Mouse (Mus musculus): Measurements from ENCODE around the gene Nfam1. TPM values are rescaled to one million over a fixed set of nuclear protein-coding genes. Genes with fewer than 3 reads are reported as not detected.

Gene Nfam1
- polyA plus RNA-seq, 1 experiment from 2014 or later = 1.9 TPM

DNA sequence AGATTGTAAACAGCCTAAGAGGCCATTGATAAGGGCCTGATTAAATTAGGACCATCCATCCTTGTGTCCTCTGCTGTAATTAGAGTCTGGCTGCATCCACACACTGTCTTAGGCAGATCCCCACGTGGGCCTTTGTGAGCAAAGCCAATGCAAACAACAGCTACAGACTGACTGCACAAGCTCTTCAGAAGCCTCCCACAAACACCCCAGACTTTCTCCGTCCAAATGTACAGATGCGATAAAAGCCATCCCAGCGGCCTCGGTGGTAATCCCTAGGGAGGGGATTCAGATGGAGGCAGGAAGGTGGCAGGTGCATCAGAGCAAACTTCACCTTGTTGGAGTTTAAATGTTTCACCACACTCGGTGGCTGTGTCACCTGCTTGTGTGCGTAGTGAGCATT is 37.9 kb downstream of the Nfam1 start:
- Histone ChIP-seq H3K27me3 (ENCODE audit: control insufficient read depth, insufficient read depth, low read length) (no peaks in the 10 kb centered on the region), H3K4me3 (ENCODE audit: low read depth, low read length) (no peak overlapping the region), H3K9ac (ENCODE audit: low read length) (no peak overlapping the region), H3K36me3 (ENCODE audit: control insufficient read depth, insufficient read depth, low read length) (no peaks in the 10 kb centered on the region), H3K4me2 (ENCODE audit: low read depth, severe bottlenecking) (no peak overlapping the region), H3K9me3 (ENCODE audit: control insufficient read depth, low read length) (no peaks in the 10 kb centered on the region), H3K27ac (replicated peaks; ENCODE audit: low read depth, low read length) (no peak overlapping the region), H3K4me1 (ENCODE audit: control insufficient read depth, insufficient read depth, low read length) (peaks cover 9% of the 10 kb centered on the region; the same call in 1 of the 2 replicates)
- ATAC-seq (ENCODE audit: insufficient number of reproducible peaks, low FRiP score, low TSS enrichment, low read depth) (no peak), DNase-seq (ENCODE audit: low spot score) (no peak)
- WGBS = 62% methylated on average over 7 of the region's 7 CpGs

- WGBS = 60% methylated on average over 9 of the region's 9 CpGs
- no peak for ATAC-seq (ENCODE audit: insufficient number of reproducible peaks, low FRiP score, low TSS enrichment, low read depth)
- Histone ChIP-seq H3K4me1 (ENCODE audit: control insufficient read depth, insufficient read depth, low read length) (peaks cover 12% of the 10 kb centered on the region; the same call in 1 of the 2 replicates), H3K27me3 (ENCODE audit: control insufficient read depth, insufficient read depth, low read length) (no peaks in the 10 kb centered on the region), H3K36me3 (ENCODE audit: control insufficient read depth, insufficient read depth, low read length) (no peaks in the 10 kb centered on the region), H3K4me2 (ENCODE audit: low read depth, severe bottlenecking) (no peak overlapping the region), H3K4me3 (ENCODE audit: low read depth, low read length) (no peak overlapping the region), H3K9ac (ENCODE audit: low read length) (no peak overlapping the region), H3K27ac (replicated peaks; ENCODE audit: low read depth, low read length) (no peak overlapping the region), H3K9me3 (ENCODE audit: control insufficient read depth, low read length) (no peaks in the 10 kb centered on the region)
- no peak for DNase-seq (ENCODE audit: low spot score)
Observed at GRCm38 (mm10) chr15:82992911-82993310, 40.2 kb downstream of the Nfam1 start.

DNA sequence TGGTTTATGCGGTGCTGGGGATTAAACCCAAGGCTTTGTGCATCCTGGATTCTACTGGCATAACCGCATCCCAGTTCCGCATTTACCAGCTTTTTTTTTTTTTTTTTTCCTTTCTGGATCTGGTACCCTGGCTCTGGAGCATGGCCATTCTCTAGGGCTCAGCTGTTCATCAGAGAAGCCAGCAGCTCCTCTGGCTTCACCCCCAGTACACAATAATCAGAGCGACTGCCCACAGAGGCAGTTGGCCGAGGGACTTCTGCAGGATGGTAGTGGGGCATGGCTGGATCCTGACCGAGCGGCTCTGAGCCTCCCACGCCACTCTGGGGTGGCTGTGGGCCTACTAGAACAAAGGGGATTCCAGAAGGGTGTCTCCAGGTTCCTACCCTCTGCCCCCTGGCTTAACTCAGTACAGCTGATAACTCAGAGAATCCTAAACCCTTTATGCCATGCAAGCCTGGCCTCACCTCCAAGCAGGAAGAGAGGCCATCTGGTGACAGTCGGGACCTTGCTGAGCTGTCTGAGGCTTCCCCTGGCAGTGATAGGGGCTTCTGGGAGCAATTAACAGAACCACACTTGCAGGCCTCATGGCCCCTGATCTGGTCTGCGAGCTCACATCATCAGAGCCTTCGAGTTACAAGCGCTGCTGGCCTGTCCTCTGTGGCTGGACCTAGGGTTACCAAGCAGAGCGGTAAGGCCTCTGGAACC is 40.9 kb downstream of the Nfam1 start:
- no peak for DNase-seq (ENCODE audit: low spot score)

GRCm38 (mm10) chr15:82989190-82989704 is 43.9 kb downstream of the Nfam1 start:
- Histone ChIP-seq H3K9me3 (ENCODE audit: control insufficient read depth, low read length) (no peaks in the 10 kb centered on the region), H3K4me3 (ENCODE audit: low read depth, low read length) (no peak overlapping the region), H3K4me1 (ENCODE audit: control insufficient read depth, insufficient read depth, low read length) (peaks cover 26% of the 10 kb centered on the region), H3K4me2 (ENCODE audit: low read depth, severe bottlenecking) (no peak overlapping the region), H3K27me3 (ENCODE audit: control insufficient read depth, insufficient read depth, low read length) (peaks cover 10% of the 10 kb centered on the region), H3K27ac (replicated peaks; ENCODE audit: low read depth, low read length) (no peak overlapping the region), H3K36me3 (ENCODE audit: control insufficient read depth, insufficient read depth, low read length) (no peaks in the 10 kb centered on the region), H3K9ac (ENCODE audit: low read length) (no peak overlapping the region)
- ATAC-seq (ENCODE audit: insufficient number of reproducible peaks, low FRiP score, low TSS enrichment, low read depth) (no peak), DNase-seq (ENCODE audit: low spot score) (no peak)
- 58% methylated on average over 6 of the region's 6 CpGs for WGBS

More for the DNA sequence above, 40.9 kb downstream of the Nfam1 start:
- Histone ChIP-seq H3K9me3 (ENCODE audit: control insufficient read depth, low read length) (no peaks in the 10 kb centered on the region), H3K36me3 (ENCODE audit: control insufficient read depth, insufficient read depth, low read length) (no peaks in the 10 kb centered on the region), H3K9ac (ENCODE audit: low read length) (no peak overlapping the region), H3K4me3 (ENCODE audit: low read depth, low read length) (no peak overlapping the region), H3K27ac (replicated peaks; ENCODE audit: low read depth, low read length) (no peak overlapping the region), H3K4me1 (ENCODE audit: control insufficient read depth, insufficient read depth, low read length) (peaks cover 13% of the 10 kb centered on the region; the same call in 1 of the 2 replicates), H3K27me3 (ENCODE audit: control insufficient read depth, insufficient read depth, low read length) (no peaks in the 10 kb centered on the region), H3K4me2 (ENCODE audit: low read depth, severe bottlenecking) (no peak overlapping the region)
- ATAC-seq (ENCODE audit: insufficient number of reproducible peaks, low FRiP score, low TSS enrichment, low read depth) = no peak
- WGBS = 48% methylated on average over 13 of the region's 13 CpGs

- ATAC-seq (ENCODE audit: insufficient number of reproducible peaks, low FRiP score, low TSS enrichment, low read depth) (peak; percentile 85), DNase-seq (ENCODE audit: low spot score) (peak; percentile 96)
- 0% methylated on average over 20 of the region's 20 CpGs for WGBS
- H3K9ac ChIP-seq (ENCODE audit: low read length) = peak within 1 kb of the TSS; percentile 38
- H3K27ac ChIP-seq (replicated peaks; ENCODE audit: low read depth, low read length) = no peak within 1 kb of the TSS
- peaks cover 10% of the 10 kb centered on the region for H3K27me3 ChIP-seq (ENCODE audit: control insufficient read depth, insufficient read depth, low read length)
- H3K36me3 ChIP-seq (ENCODE audit: control insufficient read depth, insufficient read depth, low read length) = no peaks in the 10 kb centered on the region
- peaks cover 39% of the 10 kb centered on the region for H3K4me1 ChIP-seq (ENCODE audit: control insufficient read depth, insufficient read depth, low read length)
- peak within 1 kb of the TSS; percentile 87 for H3K4me2 ChIP-seq (ENCODE audit: low read depth, severe bottlenecking)
- H3K4me3 ChIP-seq (ENCODE audit: low read depth, low read length) = peak within 1 kb of the TSS; percentile 42
- no peaks in the 10 kb centered on the region for H3K9me3 ChIP-seq (ENCODE audit: control insufficient read depth, low read length)
Observed at GRCm38 (mm10) chr15:82987732-82988112, 45.4 kb downstream of the Nfam1 start, which contains the start of gene Tcf20. Tcf20 (minus strand) TSS chr15:82987872.

- Histone ChIP-seq H3K9me3 (ENCODE audit: control insufficient read depth, low read length) (no peaks in the 10 kb centered on the region), H3K4me3 (ENCODE audit: low read depth, low read length) (peak overlapping the region; percentile 42), H3K9ac (ENCODE audit: low read length) (peak overlapping the region; percentile 38), H3K4me1 (ENCODE audit: control insufficient read depth, insufficient read depth, low read length) (peaks cover 37% of the 10 kb centered on the region), H3K4me2 (ENCODE audit: low read depth, severe bottlenecking) (peak overlapping the region; percentile 87), H3K27me3 (ENCODE audit: control insufficient read depth, insufficient read depth, low read length) (peaks cover 10% of the 10 kb centered on the region), H3K27ac (replicated peaks; ENCODE audit: low read depth, low read length) (no peak overlapping the region), H3K36me3 (ENCODE audit: control insufficient read depth, insufficient read depth, low read length) (no peaks in the 10 kb centered on the region)
- under 1% methylated on average over 38 of the region's 38 CpGs for WGBS
- DNase-seq (ENCODE audit: low spot score) (peak; percentile 57), ATAC-seq (ENCODE audit: insufficient number of reproducible peaks, low FRiP score, low TSS enrichment, low read depth) (no peak)
Observed at GRCm38 (mm10) chr15:82987014-82987731, 45.9 kb downstream of the Nfam1 start.

DNA sequence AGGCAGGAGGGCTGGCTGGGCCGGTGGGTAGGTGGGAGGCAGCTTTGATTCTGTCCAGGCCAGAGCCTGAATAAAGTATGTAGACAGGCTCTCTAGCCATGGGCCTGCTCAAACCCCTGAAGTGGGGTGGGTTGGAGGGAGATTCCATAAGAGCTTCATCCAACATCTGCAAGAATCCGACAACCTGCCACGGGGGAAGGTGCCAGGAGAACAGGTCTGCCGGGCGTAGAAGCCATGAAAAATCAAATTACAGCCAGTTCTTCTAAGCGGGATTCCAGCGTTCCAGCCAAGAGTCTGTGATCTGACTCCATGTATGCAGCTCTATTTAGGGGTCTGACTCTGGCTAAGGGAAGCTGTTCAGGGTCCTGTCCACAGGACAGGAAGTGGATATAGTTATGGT is 48.5 kb downstream of the Nfam1 start:
- Histone ChIP-seq H3K9me3 (ENCODE audit: control insufficient read depth, low read length) (no peaks in the 10 kb centered on the region), H3K27me3 (ENCODE audit: control insufficient read depth, insufficient read depth, low read length) (peaks cover 10% of the 10 kb centered on the region), H3K4me3 (ENCODE audit: low read depth, low read length) (no peak overlapping the region), H3K27ac (replicated peaks; ENCODE audit: low read depth, low read length) (no peak overlapping the region; the same call in 1 of the 2 replicates), H3K4me2 (ENCODE audit: low read depth, severe bottlenecking) (no peak overlapping the region), H3K36me3 (ENCODE audit: control insufficient read depth, insufficient read depth, low read length) (no peaks in the 10 kb centered on the region), H3K9ac (ENCODE audit: low read length) (no peak overlapping the region), H3K4me1 (ENCODE audit: control insufficient read depth, insufficient read depth, low read length) (peaks cover 48% of the 10 kb centered on the region)
- no peak for ATAC-seq (ENCODE audit: insufficient number of reproducible peaks, low FRiP score, low TSS enrichment, low read depth)
- DNase-seq (ENCODE audit: low spot score) = no peak
- 53% methylated on average over 7 of the region's 7 CpGs for WGBS

- peaks cover 10% of the 10 kb centered on the region for H3K27me3 ChIP-seq (ENCODE audit: control insufficient read depth, insufficient read depth, low read length)
- H3K4me3 ChIP-seq (ENCODE audit: low read depth, low read length) = no peak overlapping the region
Observed at GRCm38 (mm10) chr15:82984097-82984496, 49.0 kb downstream of the Nfam1 start.

More at GRCm38 (mm10) chr15:82984097-82984496, 49.0 kb downstream of the Nfam1 start:
- peak overlapping the region; percentile 31; the same call in 1 of the 2 replicates for H3K4me2 ChIP-seq (ENCODE audit: low read depth, severe bottlenecking)
- no peak for ATAC-seq (ENCODE audit: insufficient number of reproducible peaks, low FRiP score, low TSS enrichment, low read depth)
- no peak overlapping the region for H3K9ac ChIP-seq (ENCODE audit: low read length)
- H3K9me3 ChIP-seq (ENCODE audit: control insufficient read depth, low read length) = no peaks in the 10 kb centered on the region
- H3K4me1 ChIP-seq (ENCODE audit: control insufficient read depth, insufficient read depth, low read length) = peaks cover 47% of the 10 kb centered on the region
- H3K36me3 ChIP-seq (ENCODE audit: control insufficient read depth, insufficient read depth, low read length) = no peaks in the 10 kb centered on the region
- WGBS = 9% methylated on average over 4 of the region's 4 CpGs
- H3K27ac ChIP-seq (replicated peaks; ENCODE audit: low read depth, low read length) = peak overlapping the region; percentile 91
- DNase-seq (ENCODE audit: low spot score) = no peak
